Mouse (Mus musculus): ENCODE results near the gene Nt5dc3.

DNA sequence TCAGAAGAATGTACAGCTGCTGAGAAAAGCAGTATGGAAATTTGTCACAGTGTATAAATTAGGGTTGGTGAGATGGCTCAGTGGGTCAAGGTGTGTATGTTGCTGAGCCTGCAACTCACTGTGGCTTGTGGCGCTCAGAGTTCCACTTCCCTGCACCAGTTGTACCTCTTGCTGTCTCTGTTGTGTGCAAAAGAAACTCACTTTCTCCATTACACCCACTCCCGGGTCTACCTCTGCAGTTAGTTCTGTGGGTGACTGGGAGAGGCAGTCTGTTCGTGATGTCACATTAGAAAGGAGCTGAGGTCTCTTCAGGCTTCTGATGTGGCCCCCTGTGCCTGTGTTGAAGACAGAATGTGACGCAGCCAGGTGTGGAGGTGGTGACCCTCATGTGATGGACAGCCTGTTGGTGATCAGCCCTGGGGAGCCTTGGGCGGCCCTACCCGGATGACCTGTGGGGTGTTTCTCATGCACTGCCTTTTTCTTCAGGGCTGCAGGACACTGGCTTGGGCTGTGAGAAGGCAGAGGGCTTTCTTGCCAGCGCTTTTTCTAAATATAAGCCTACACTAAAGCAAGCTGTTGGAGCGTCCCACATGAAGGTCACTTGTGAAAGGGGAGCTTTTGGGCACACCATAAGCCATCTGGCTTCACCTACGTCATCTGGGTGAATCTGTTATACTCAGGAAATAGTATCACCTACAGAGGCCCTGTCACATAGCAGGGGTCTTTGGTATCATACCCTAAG is 16.2 kb downstream of the Nt5dc3 start:
- TF ChIP-seq CTCF (IDR thresholded peaks at IDR 0.05; ENCODE audit: low read depth, low read length) (no peak), POLR2A (IDR thresholded peaks at IDR 0.05; ENCODE audit: extremely low read depth, insufficient read depth, low read length) (no peak)

All from liver, adult 2 months (tissue).